Mouse (Mus musculus): ENCODE results near the gene Proca1. TPM values are rescaled to one million over a fixed set of nuclear protein-coding genes. Genes with fewer than 3 reads are reported as not detected.

Proca1 gene
- polyA plus RNA-seq, 2 experiments, result 1.9 to 2.1 TPM

DNA sequence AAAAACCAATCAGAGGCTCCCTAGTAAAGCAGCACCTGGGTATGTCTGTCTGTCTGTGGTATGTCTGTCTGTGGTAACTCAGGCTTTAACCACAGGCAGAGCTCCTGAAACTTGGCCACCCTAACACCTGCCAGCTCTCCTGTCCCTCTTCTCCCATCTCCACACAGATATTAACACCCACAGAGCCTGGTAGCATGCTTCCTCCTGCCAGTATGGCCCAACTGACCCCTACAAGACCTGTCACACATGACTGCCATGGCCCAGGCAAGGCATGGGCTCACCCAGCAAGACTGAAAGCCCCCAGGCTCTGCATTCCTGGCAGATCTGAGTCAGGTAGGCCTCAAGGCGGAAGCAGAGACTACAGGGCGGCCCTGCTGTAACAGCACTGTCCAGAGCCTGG lies 30.1 kb upstream of the Proca1 start:
- no peak for DNase-seq (ENCODE audit: low spot score)
- WGBS, result 36% methylated on average over 2 of the region's 2 CpGs
- peaks cover 47% of the 10 kb centered on the region for H3K36me3 ChIP-seq (ENCODE audit: control insufficient read depth, insufficient read depth, low read length)

DNA sequence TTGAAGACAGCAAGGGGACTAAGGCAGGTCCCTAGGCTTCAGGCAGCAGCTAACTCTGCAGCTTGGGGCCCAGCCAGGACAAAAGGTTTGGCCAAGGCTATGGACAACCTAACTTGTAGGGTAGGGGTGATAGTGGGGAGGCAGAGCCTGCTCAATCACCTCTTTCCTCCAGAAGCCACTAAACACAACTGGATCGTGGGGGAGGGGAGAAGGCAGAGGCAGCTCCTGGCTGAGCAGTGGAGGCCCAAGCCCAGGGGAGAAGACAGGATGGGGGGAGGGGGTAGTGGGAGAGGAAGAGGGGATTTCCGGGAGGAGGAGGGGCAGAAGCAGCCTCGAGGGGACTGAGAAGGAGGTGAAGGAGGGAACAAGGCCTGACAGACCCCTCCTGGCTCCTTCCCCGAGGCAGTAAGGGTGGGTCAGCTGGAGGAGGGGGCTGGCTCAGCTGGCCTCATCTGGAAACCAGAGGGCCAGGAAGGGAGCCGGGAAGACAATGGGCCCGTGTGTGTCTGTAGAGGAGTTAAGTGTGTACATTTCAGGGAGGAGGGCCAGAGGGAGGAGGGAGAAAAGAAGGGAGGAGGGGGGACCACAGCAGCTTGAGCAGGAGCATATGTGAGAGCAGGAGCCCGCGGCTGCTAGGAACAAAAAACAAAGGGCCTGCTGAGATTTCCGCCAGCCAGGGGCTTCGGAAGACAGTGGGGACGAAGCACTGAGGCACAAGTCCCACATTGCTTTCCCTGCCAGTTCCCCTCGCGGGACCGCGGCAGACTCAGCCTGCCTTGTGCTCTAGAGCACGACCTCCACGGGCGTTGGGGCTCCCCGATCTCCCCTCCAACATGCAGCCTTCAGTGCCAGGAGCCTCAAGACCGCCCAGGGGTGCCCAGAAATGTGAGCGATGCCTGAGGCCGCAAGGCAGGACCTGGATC lies 29.2 kb upstream of the Proca1 start:
- Histone ChIP-seq H3K4me1 (ENCODE audit: control insufficient read depth, insufficient read depth, low read length) (peaks cover 32% of the 10 kb centered on the region), H3K27ac (replicated peaks; ENCODE audit: low read depth, low read length) (peak overlapping the region; percentile 97), H3K36me3 (ENCODE audit: control insufficient read depth, insufficient read depth, low read length) (peaks cover 38% of the 10 kb centered on the region), H3K27me3 (ENCODE audit: control insufficient read depth, insufficient read depth, low read length) (no peaks in the 10 kb centered on the region), H3K4me2 (replicated peaks; ENCODE audit: low read depth, low read length, severe bottlenecking) (peak overlapping the region; percentile 82), H3K9ac (ENCODE audit: low read depth, low read length, severe bottlenecking) (peak overlapping the region; percentile 98), H3K9me3 (ENCODE audit: control insufficient read depth, low read length) (no peaks in the 10 kb centered on the region), H3K4me3 (replicated peaks; ENCODE audit: low read length) (peak overlapping the region; percentile 100)
- peak; percentile 72 for ATAC-seq (ENCODE audit: low FRiP score, low read depth)
- DNase-seq (ENCODE audit: low spot score), result peak; percentile 88
- TF ChIP-seq POLR2A (IDR thresholded peaks at IDR 0.05; ENCODE audit: borderline replicate concordance, extremely low read depth, insufficient read depth, insufficient read length), result 0 out of 2 replicates have a peak, but pooled peaks have one; percentile 11
- under 1% methylated on average over 21 of the region's 22 CpGs for WGBS

More for the DNA sequence above, 30.1 kb upstream of the Proca1 start:
- H3K4me2 ChIP-seq (replicated peaks; ENCODE audit: low read depth, low read length, severe bottlenecking), result peak overlapping the region; percentile 82
- peak overlapping the region; percentile 97 for H3K27ac ChIP-seq (replicated peaks; ENCODE audit: low read depth, low read length)
- H3K27me3 ChIP-seq (ENCODE audit: control insufficient read depth, insufficient read depth, low read length), result no peaks in the 10 kb centered on the region
- ATAC-seq (ENCODE audit: low FRiP score, low read depth), result no peak
- no peak for TF ChIP-seq POLR2A (IDR thresholded peaks at IDR 0.05; ENCODE audit: borderline replicate concordance, extremely low read depth, insufficient read depth, insufficient read length)
- H3K9me3 ChIP-seq (ENCODE audit: control insufficient read depth, low read length), result no peaks in the 10 kb centered on the region
- H3K4me3 ChIP-seq (replicated peaks; ENCODE audit: low read length), result peak overlapping the region; percentile 100
- H3K9ac ChIP-seq (ENCODE audit: low read depth, low read length, severe bottlenecking), result peak overlapping the region; percentile 98
- H3K4me1 ChIP-seq (ENCODE audit: control insufficient read depth, insufficient read depth, low read length), result peaks cover 32% of the 10 kb centered on the region

DNA sequence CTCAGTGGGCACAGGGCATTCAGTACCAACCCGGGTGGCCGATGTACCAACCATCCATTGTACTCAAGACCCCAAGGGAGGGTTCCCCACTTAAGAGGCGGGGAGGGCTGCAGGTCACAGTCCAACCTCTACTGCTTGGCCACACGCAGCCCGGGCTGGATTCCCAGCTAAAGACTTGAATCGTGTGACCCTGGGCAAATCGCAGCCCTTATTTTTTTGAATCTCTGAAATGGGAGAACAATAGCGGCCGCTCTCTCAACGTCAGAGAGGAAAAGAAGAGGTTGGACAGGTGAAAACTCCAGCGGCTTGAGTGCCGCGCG lies 28.6 kb upstream of the Proca1 start:
- H3K9me3 ChIP-seq (ENCODE audit: control insufficient read depth, low read length), result no peaks in the 10 kb centered on the region
- H3K9ac ChIP-seq (ENCODE audit: low read depth, low read length, severe bottlenecking), result peak overlapping the region; percentile 98
- peak overlapping the region; percentile 100 for H3K4me3 ChIP-seq (replicated peaks; ENCODE audit: low read length)
- H3K27ac ChIP-seq (replicated peaks; ENCODE audit: low read depth, low read length), result peak overlapping the region; percentile 97
- H3K27me3 ChIP-seq (ENCODE audit: control insufficient read depth, insufficient read depth, low read length), result no peaks in the 10 kb centered on the region
- ATAC-seq (ENCODE audit: low FRiP score, low read depth) (no peak), DNase-seq (ENCODE audit: low spot score) (no peak)
- TF ChIP-seq POLR2A (IDR thresholded peaks at IDR 0.05; ENCODE audit: borderline replicate concordance, extremely low read depth, insufficient read depth, insufficient read length), result no peak
- 0% methylated on average over 14 of the region's 14 CpGs for WGBS
- H3K36me3 ChIP-seq (ENCODE audit: control insufficient read depth, insufficient read depth, low read length), result peaks cover 34% of the 10 kb centered on the region
- peak overlapping the region; percentile 82 for H3K4me2 ChIP-seq (replicated peaks; ENCODE audit: low read depth, low read length, severe bottlenecking)
- H3K4me1 ChIP-seq (ENCODE audit: control insufficient read depth, insufficient read depth, low read length), result peaks cover 32% of the 10 kb centered on the region

DNA sequence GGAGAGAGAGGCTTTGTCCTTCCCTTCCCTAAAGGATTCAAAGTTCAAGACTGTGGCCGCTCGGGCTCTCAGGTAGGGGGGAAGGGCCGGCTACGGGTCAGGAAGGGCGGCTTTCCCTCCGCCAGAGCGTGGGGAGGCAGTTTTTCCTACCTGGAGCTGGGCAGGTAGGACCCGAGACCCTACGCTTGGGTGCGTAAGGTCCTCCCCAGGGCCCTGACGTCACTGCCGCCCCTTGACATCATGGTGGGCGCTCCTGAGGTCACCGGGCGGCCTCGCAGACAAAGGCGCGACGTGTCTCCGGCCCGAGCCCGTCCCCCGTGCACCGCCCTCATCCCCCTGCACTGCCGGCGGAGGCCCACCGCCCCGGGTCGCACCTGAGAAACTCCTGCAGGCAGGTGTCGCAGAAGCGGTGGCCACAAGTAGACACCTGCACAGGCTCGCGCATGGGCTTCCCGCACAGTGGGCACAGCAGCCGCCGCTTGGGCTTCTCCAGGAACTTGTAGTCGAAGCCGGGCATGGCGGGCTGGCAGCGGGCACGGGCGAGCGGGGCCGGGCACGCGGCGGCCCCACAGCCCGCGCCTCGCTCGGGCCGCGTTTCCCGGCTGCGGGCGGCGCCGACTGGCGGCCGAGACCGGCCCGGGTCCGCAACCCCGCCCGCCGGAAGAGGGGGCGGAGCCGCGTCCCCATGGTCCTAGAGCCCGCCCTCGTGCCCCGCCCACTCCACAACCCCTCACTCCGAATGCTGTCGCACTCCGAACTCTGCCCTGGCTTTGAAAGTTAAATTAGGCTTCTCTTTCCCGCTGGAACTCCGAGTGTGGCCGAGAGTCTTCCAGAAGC lies 28.1 kb upstream of the Proca1 start, which contains the start of gene Traf4:
Gene Traf4 (minus strand): TSS at position 666 of the 837 bp plus-strand sequence.
- H3K9me3 ChIP-seq (ENCODE audit: control insufficient read depth, low read length), result no peaks in the 10 kb centered on the region
- H3K27ac ChIP-seq (replicated peaks; ENCODE audit: low read depth, low read length), result peak within 1 kb of the TSS; percentile 97
- peak; percentile 91 for DNase-seq (ENCODE audit: low spot score)
- peak within 1 kb of the TSS; percentile 98 for H3K9ac ChIP-seq (ENCODE audit: low read depth, low read length, severe bottlenecking)
- peak within 1 kb of the TSS; percentile 100 for H3K4me3 ChIP-seq (replicated peaks; ENCODE audit: low read length)
- peak within 1 kb of the TSS; percentile 82 for H3K4me2 ChIP-seq (replicated peaks; ENCODE audit: low read depth, low read length, severe bottlenecking)
- no peaks in the 10 kb centered on the region for H3K27me3 ChIP-seq (ENCODE audit: control insufficient read depth, insufficient read depth, low read length)
- 0% methylated on average over 47 of the region's 78 CpGs for WGBS
- peaks cover 28% of the 10 kb centered on the region for H3K36me3 ChIP-seq (ENCODE audit: control insufficient read depth, insufficient read depth, low read length)
- ATAC-seq (ENCODE audit: low FRiP score, low read depth), result peak; percentile 84
- H3K4me1 ChIP-seq (ENCODE audit: control insufficient read depth, insufficient read depth, low read length), result peaks cover 32% of the 10 kb centered on the region
- TF ChIP-seq POLR2A (IDR thresholded peaks at IDR 0.05; ENCODE audit: borderline replicate concordance, extremely low read depth, insufficient read depth, insufficient read length), result peak; percentile 72; the same call in 1 of the 2 replicates

DNA sequence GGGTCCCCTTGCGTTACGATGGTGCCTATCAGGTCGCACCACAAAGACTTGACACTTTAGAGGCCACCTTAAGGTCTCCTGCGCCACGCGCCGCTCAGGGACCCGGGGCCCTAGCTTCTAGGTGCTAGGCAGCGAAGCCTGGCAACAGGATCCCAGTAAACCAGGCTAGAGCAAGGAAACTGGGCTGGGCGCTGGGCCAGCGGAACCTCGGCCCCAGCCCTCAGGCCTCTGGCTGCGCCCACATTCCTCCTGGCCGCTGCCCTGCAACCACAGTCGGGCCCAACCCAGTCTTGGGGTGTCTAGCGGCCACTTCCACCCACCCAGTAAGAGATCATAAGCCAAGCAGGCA lies 27.5 kb upstream of the Proca1 start:
- H3K4me3 ChIP-seq (replicated peaks; ENCODE audit: low read length), result peak overlapping the region; percentile 100
- 0 out of 2 replicates have a peak, but pooled peaks have one; percentile 1 for ATAC-seq (ENCODE audit: low FRiP score, low read depth)
- H3K27ac ChIP-seq (replicated peaks; ENCODE audit: low read depth, low read length), result peak overlapping the region; percentile 97
- peak overlapping the region; percentile 98 for H3K9ac ChIP-seq (ENCODE audit: low read depth, low read length, severe bottlenecking)
- no peaks in the 10 kb centered on the region for H3K27me3 ChIP-seq (ENCODE audit: control insufficient read depth, insufficient read depth, low read length)
- WGBS, result 5% methylated on average over 16 of the region's 16 CpGs
- peak overlapping the region; percentile 82 for H3K4me2 ChIP-seq (replicated peaks; ENCODE audit: low read depth, low read length, severe bottlenecking)
- no peak for TF ChIP-seq POLR2A (IDR thresholded peaks at IDR 0.05; ENCODE audit: borderline replicate concordance, extremely low read depth, insufficient read depth, insufficient read length)
- H3K36me3 ChIP-seq (ENCODE audit: control insufficient read depth, insufficient read depth, low read length), result peaks cover 22% of the 10 kb centered on the region
- peaks cover 32% of the 10 kb centered on the region for H3K4me1 ChIP-seq (ENCODE audit: control insufficient read depth, insufficient read depth, low read length)
- no peaks in the 10 kb centered on the region for H3K9me3 ChIP-seq (ENCODE audit: control insufficient read depth, low read length)
- DNase-seq (ENCODE audit: low spot score), result peak; percentile 67
